ENCODE assay signal across 8 mouse cellular contexts in genomic region chr3:96635906-96636305, GRCm38 (mm10). TPM values are rescaled to one million over a fixed set of nuclear protein-coding genes. Genes with fewer than 3 reads are reported as not detected.
A peak's percentile ranks its signal among the peaks of the same experiment; 100 is the strongest.
DNase-seq lines count a peak whose midpoint lies in the region; ATAC-seq and TF ChIP-seq lines count a peak whose summit lies in the region.

No protein-coding gene starts in this region.

- H3K36me3 ChIP-seq in neural tube, embryonic 11.5 days (ENCODE audit: control insufficient read depth, insufficient read depth, low read length), result no peaks in the 10 kb centered on the region
- H3K36me3 ChIP-seq in limb, embryonic 12.5 days, result peaks cover 71% of the 10 kb centered on the region
- peaks cover 21% of the 10 kb centered on the region for H3K36me3 ChIP-seq in small intestine, adult 2 months (ENCODE audit: control insufficient read depth, insufficient read depth, low read length)

- no peak for TF ChIP-seq CTCF in cerebellum, adult 2 months (IDR thresholded peaks at IDR 0.05; ENCODE audit: borderline replicate concordance, insufficient read depth, low read depth, low read length)
- TF ChIP-seq CTCF in small intestine, adult 2 months (IDR thresholded peaks at IDR 0.05; ENCODE audit: extremely low read depth, insufficient read length, insufficient replicate concordance, low read depth, low read length), result no peak

- no peaks in the 10 kb centered on the region for H3K27me3 ChIP-seq in cerebellum, adult 2 months (ENCODE audit: control insufficient read depth, insufficient read depth, low read length)
- no peaks in the 10 kb centered on the region for H3K27me3 ChIP-seq in neural tube, embryonic 11.5 days (ENCODE audit: control insufficient read depth, insufficient read depth, low read length)
- no peaks in the 10 kb centered on the region for H3K27me3 ChIP-seq in limb, embryonic 12.5 days
- no peaks in the 10 kb centered on the region for H3K27me3 ChIP-seq in small intestine, adult 2 months (ENCODE audit: control insufficient read depth, insufficient read depth, low read length)

- H3K4me1 ChIP-seq in cerebellum, adult 2 months (ENCODE audit: control insufficient read depth, insufficient read depth, low read length), result peaks cover 7% of the 10 kb centered on the region
- H3K4me1 ChIP-seq in neural tube, embryonic 11.5 days (ENCODE audit: control insufficient read depth, insufficient read depth, low read length), result peaks cover 8% of the 10 kb centered on the region
- peaks cover 25% of the 10 kb centered on the region for H3K4me1 ChIP-seq in limb, embryonic 12.5 days (replicated peaks)
- H3K4me1 ChIP-seq in small intestine, adult 2 months (ENCODE audit: control insufficient read depth, insufficient read depth, insufficient read length, low read length), result peaks cover 6% of the 10 kb centered on the region; the same call in 1 of the 2 replicates

- no peaks in the 10 kb centered on the region for H3K9me3 ChIP-seq in neural tube, embryonic 11.5 days (ENCODE audit: control insufficient read depth, low read length)
- no peaks in the 10 kb centered on the region for H3K9me3 ChIP-seq in limb, embryonic 12.5 days

- 5% methylated on average over 15 of the region's 15 CpGs for WGBS in cerebellum, adult 2 months
- WGBS in neural tube, embryonic 11.5 days, result 12% methylated on average over 15 of the region's 15 CpGs
- 12% methylated on average over 15 of the region's 15 CpGs for WGBS in limb, embryonic 12.5 days
- 2% methylated on average over 15 of the region's 15 CpGs for WGBS in small intestine, adult 2 months

- DNase-seq in cerebellum, adult 2 months, result no peak
- DNase-seq in cerebellum, postnatal 25 days, result no peak
- no peak for DNase-seq in neural tube, embryonic 11.5 days (ENCODE audit: low spot score)
- DNase-seq in neural tube, embryonic 10.5 days (ENCODE audit: extremely low spot score, low spot score), result no peak
- DNase-seq in layer of hippocampus, postnatal 14 days (ENCODE audit: low spot score in 2 of 2), result no peak
- DNase-seq in cerebellum, postnatal 14 days, result no peak

- H3K9ac ChIP-seq in neural tube, embryonic 11.5 days (ENCODE audit: low read length), result peak overlapping the region; percentile 94
- H3K9ac ChIP-seq in limb, embryonic 12.5 days (replicated peaks), result peak overlapping the region; percentile 95

- no peak for TF ChIP-seq POLR2A in cerebellum, adult 2 months (IDR thresholded peaks at IDR 0.05; ENCODE audit: borderline replicate concordance, insufficient read depth, low read length)
- TF ChIP-seq POLR2A in small intestine, adult 2 months (IDR thresholded peaks at IDR 0.05; ENCODE audit: low read depth, low read length), result no peak

- peak overlapping the region; percentile 70 for H3K4me2 ChIP-seq in neural tube, embryonic 11.5 days (ENCODE audit: low read depth)
- peak overlapping the region; percentile 73 for H3K4me2 ChIP-seq in limb, embryonic 12.5 days

- peak overlapping the region; percentile 30 for H3K27ac ChIP-seq in cerebellum, adult 2 months (ENCODE audit: insufficient read depth, low read length)
- no peak overlapping the region for H3K27ac ChIP-seq in neural tube, embryonic 11.5 days (ENCODE audit: low read depth, low read length)
- H3K27ac ChIP-seq in limb, embryonic 12.5 days, result peak overlapping the region; percentile 92
- H3K27ac ChIP-seq in small intestine, adult 2 months (ENCODE audit: insufficient read depth, low read depth, low read length), result peak overlapping the region; percentile 74

- H3K4me3 ChIP-seq in cerebellum, adult 2 months (replicated peaks; ENCODE audit: insufficient read depth, low read depth, low read length), result peak overlapping the region; percentile 87
- peak overlapping the region; percentile 90 for H3K4me3 ChIP-seq in neural tube, embryonic 11.5 days (ENCODE audit: low read depth, low read length)
- peak overlapping the region; percentile 95 for H3K4me3 ChIP-seq in limb, embryonic 12.5 days (replicated peaks)
- peak overlapping the region; percentile 92 for H3K4me3 ChIP-seq in small intestine, adult 2 months (ENCODE audit: low read depth, low read length)

- no peak; the same call in 1 of the 2 replicates for ATAC-seq in neural tube, embryonic 11.5 days (ENCODE audit: insufficient read depth, low FRiP score, low TSS enrichment)
- no peak for ATAC-seq in limb, embryonic 12.5 days (ENCODE audit: insufficient number of reproducible peaks, insufficient read depth, low FRiP score, low TSS enrichment, low read depth)

RNA-seq across cellular contexts. Expression of gene Gm42957, which starts 0.6 kb away (rescaled TPM):
- 0.16 and 0.21 TPM in 2 replicates for polyA plus RNA-seq in cerebellum, adult 2 months (2012; rRNA removed)
- not detected in 2 replicates for polyA plus RNA-seq in neural tube, embryonic 11.5 days (2014; fragmentation: Nextera tagmentation; extraction: Ambion mirVana)
- polyA plus RNA-seq in limb, embryonic 12.5 days (2016; fragmentation: Nextera tagmentation; extraction: Ambion mirVana), result 0.06 and 0.17 TPM in 2 replicates
- polyA plus RNA-seq in small intestine, adult 2 months (2012; rRNA removed), result 0.05 TPM in 1 of 2 replicates, not detected in the other
- total RNA-seq in layer of hippocampus, postnatal 14 days (2021), result under 1 TPM; 0.10 to 0.44 TPM

RNA-seq across cellular contexts. Expression of gene Pex11b, which starts 0.7 kb away (rescaled TPM):
- 61.8 and 62.3 TPM in 2 replicates for polyA plus RNA-seq in cerebellum, adult 2 months (2012; rRNA removed)
- 40.5 and 45.9 TPM in 2 replicates for polyA plus RNA-seq in neural tube, embryonic 11.5 days (2014; fragmentation: Nextera tagmentation; extraction: Ambion mirVana)
- polyA plus RNA-seq in limb, embryonic 12.5 days (2016; fragmentation: Nextera tagmentation; extraction: Ambion mirVana), result 53.9 and 55.3 TPM in 2 replicates
- 11.0 and 21.1 TPM in 2 replicates for polyA plus RNA-seq in small intestine, adult 2 months (2012; rRNA removed)
- total RNA-seq in layer of hippocampus, postnatal 14 days (2021), result 10 to 100 TPM; 48.1 to 49.8 TPM

RNA-seq across cellular contexts. Expression of gene Rbm8a, which starts 6.2 kb away (rescaled TPM):
- polyA plus RNA-seq in cerebellum, adult 2 months (2012; rRNA removed), result 44.6 and 45.4 TPM in 2 replicates
- polyA plus RNA-seq in neural tube, embryonic 11.5 days (2014; fragmentation: Nextera tagmentation; extraction: Ambion mirVana), result 187 and 188 TPM in 2 replicates
- 176 and 192 TPM in 2 replicates for polyA plus RNA-seq in limb, embryonic 12.5 days (2016; fragmentation: Nextera tagmentation; extraction: Ambion mirVana)
- polyA plus RNA-seq in small intestine, adult 2 months (2012; rRNA removed), result 1.4 and 5.8 TPM in 2 replicates
- 10 to 100 TPM; 51.9 to 52.5 TPM for total RNA-seq in layer of hippocampus, postnatal 14 days (2021)

RNA-seq across cellular contexts. Expression of gene Itga10, which starts 9.5 kb away (rescaled TPM):
- polyA plus RNA-seq in cerebellum, adult 2 months (2012; rRNA removed), result 4.7 and 5.1 TPM in 2 replicates
- 0.72 and 0.86 TPM in 2 replicates for polyA plus RNA-seq in neural tube, embryonic 11.5 days (2014; fragmentation: Nextera tagmentation; extraction: Ambion mirVana)
- 0.76 and 1.5 TPM in 2 replicates for polyA plus RNA-seq in limb, embryonic 12.5 days (2016; fragmentation: Nextera tagmentation; extraction: Ambion mirVana)
- 0.49 and 0.53 TPM in 2 replicates for polyA plus RNA-seq in small intestine, adult 2 months (2012; rRNA removed)
- total RNA-seq in layer of hippocampus, postnatal 14 days (2021), result 1 to 10 TPM; 1.1 to 2.5 TPM

RNA-seq across cellular contexts. Expression of gene Ankrd35, which starts 34.0 kb away (rescaled TPM):
- polyA plus RNA-seq in cerebellum, adult 2 months (2012; rRNA removed), result 9.4 and 11.6 TPM in 2 replicates
- 0.11 and 0.16 TPM in 2 replicates for polyA plus RNA-seq in neural tube, embryonic 11.5 days (2014; fragmentation: Nextera tagmentation; extraction: Ambion mirVana)
- polyA plus RNA-seq in limb, embryonic 12.5 days (2016; fragmentation: Nextera tagmentation; extraction: Ambion mirVana), result 0.69 and 0.85 TPM in 2 replicates
- 0.74 and 1.8 TPM in 2 replicates for polyA plus RNA-seq in small intestine, adult 2 months (2012; rRNA removed)
- total RNA-seq in layer of hippocampus, postnatal 14 days (2021), result 1 to 10 TPM; 6.4 to 6.5 TPM
